Mouse (Mus musculus) neural tube, embryonic 11.5 days (tissue): ENCODE measurements around the gene Dmrta2. TPM values are rescaled to one million over a fixed set of nuclear protein-coding genes. Genes with fewer than 3 reads are reported as not detected.

Experiments
- ATAC-seq: fragments of 200-750 bp; cut with Nextera tagmentation; 2 replicates; pipeline ENCODE4 v1.8.0; 2017; ENCODE audit warnings: moderate number of reproducible peaks, mild to moderate bottlenecking, moderate TSS enrichment, moderate library complexity; ENCODE audit not compliant: insufficient read depth, low FRiP score, low TSS enrichment
- DNase-seq: peaks from one replicate; pipeline ENCODE4 v3.0.0-alpha.2; 2015; ENCODE audit warnings: low spot score
- H3K27ac ChIP-seq: fragments of 300-500 bp; sonication (generic); 2 replicates; pipeline ENCODE4 v1.5.1; 2014; ENCODE audit warnings: low read depth, mild to moderate bottlenecking, low read length
- H3K27me3 ChIP-seq: fragments of 300-500 bp; sonication (generic); 2 replicates; pipeline ENCODE4 v1.6.1; 2014; ENCODE audit warnings: mild to moderate bottlenecking, low read length, mixed read lengths; ENCODE audit not compliant: control insufficient read depth, insufficient read depth
- H3K36me3 ChIP-seq: fragments of 300-500 bp; sonication (generic); 2 replicates; pipeline ENCODE4 v1.6.1; 2014; ENCODE audit warnings: mild to moderate bottlenecking, low read length, moderate library complexity, mixed read lengths; ENCODE audit not compliant: control insufficient read depth, insufficient read depth
- H3K4me1 ChIP-seq: fragments of 300-500 bp; sonication (generic); 2 replicates; pipeline ENCODE4 v1.6.1; 2014; ENCODE audit warnings: low read length, mixed read lengths; ENCODE audit not compliant: control insufficient read depth, insufficient read depth
- H3K4me2 ChIP-seq: fragments of 300-500 bp; sonication (generic); 2 replicates; pipeline ENCODE4 v1.6.1; 2014; ENCODE audit warnings: low read depth, mild to moderate bottlenecking, moderate library complexity
- H3K4me3 ChIP-seq: fragments of 300-500 bp; sonication (generic); 2 replicates; pipeline ENCODE4 v1.5.1; 2014; ENCODE audit warnings: low read depth, low read length
- H3K9ac ChIP-seq: fragments of 300-500 bp; sonication (generic); 2 replicates; pipeline ENCODE4 v1.6.1; 2014; ENCODE audit warnings: mild to moderate bottlenecking, low read length
- H3K9me3 ChIP-seq: fragments of 300-500 bp; sonication (generic); 2 replicates; pipeline ENCODE4 v1.6.1; 2016; ENCODE audit warnings: low read length; ENCODE audit not compliant: control insufficient read depth
- WGBS: fragments of 180-500 bp; shearing (Covaris S2); extraction: QIAGEN DNeasy Blood & Tissue Kit; methylation state at CpG from one replicate; pipeline ENCODE4 v1.1.7; 2014; 5-methylcytosine and 5-hydroxymethylcytosine counted together
- polyA plus RNA-seq: library from polyadenylated mRNA; unstranded; fragments of >200 nt; fragmentation: Nextera tagmentation; extraction: Ambion mirVana; gene quantifications from 2 replicates; pipeline ENCODE4 v1.2.1, GENCODE M21; 2014

The Dmrta2 gene
- polyA plus RNA-seq, 1 experiment from 2014 or later, result 0.12 TPM

- Histone ChIP-seq H3K4me3 (no peak overlapping the region), H3K4me2 (no peak overlapping the region), H3K27ac (no peak overlapping the region), H3K36me3 (no peaks in the 10 kb centered on the region), H3K27me3 (peaks cover 82% of the 10 kb centered on the region), H3K4me1 (no peaks in the 10 kb centered on the region), H3K9me3 (no peaks in the 10 kb centered on the region), H3K9ac (no peak overlapping the region)
- ATAC-seq (no peak), DNase-seq (no peak)
- 6% methylated on average over 5 of the region's 5 CpGs for WGBS
These were observed 10.6 kb downstream of the Dmrta2 start for GRCm38 (mm10) chr4:109988411-109988810.

- H3K4me1 ChIP-seq, result no peaks in the 10 kb centered on the region
- H3K36me3 ChIP-seq, result no peaks in the 10 kb centered on the region
- no peak overlapping the region for H3K4me3 ChIP-seq
- H3K27ac ChIP-seq, result no peak overlapping the region
- no peak overlapping the region for H3K4me2 ChIP-seq
- 28% methylated on average over 6 of the region's 6 CpGs for WGBS
- H3K9me3 ChIP-seq, result no peaks in the 10 kb centered on the region
- ATAC-seq, result no peak
- no peak for DNase-seq
- H3K9ac ChIP-seq, result no peak overlapping the region
- peaks cover 74% of the 10 kb centered on the region for H3K27me3 ChIP-seq
These were observed 11.4 kb downstream of the Dmrta2 start for GRCm38 (mm10) chr4:109989213-109989612.

- Histone ChIP-seq H3K4me1 (no peaks in the 10 kb centered on the region), H3K27me3 (no peaks in the 10 kb centered on the region), H3K27ac (no peak overlapping the region), H3K36me3 (no peaks in the 10 kb centered on the region), H3K4me3 (no peak overlapping the region), H3K9ac (no peak overlapping the region), H3K4me2 (no peak overlapping the region), H3K9me3 (no peaks in the 10 kb centered on the region)
- ATAC-seq, result no peak
- WGBS, result 100% methylated on average over 1 of the region's 1 CpGs
- no peak for DNase-seq
These were observed 28.2 kb downstream of the Dmrta2 start for GRCm38 (mm10) chr4:110006044-110006443.

GRCm38 (mm10) chr4:110019145-110019544, 41.3 kb downstream of the Dmrta2 start:
- DNase-seq (no peak), ATAC-seq (no peak)
- Histone ChIP-seq H3K9me3 (no peaks in the 10 kb centered on the region), H3K9ac (no peak overlapping the region), H3K27ac (no peak overlapping the region), H3K4me2 (no peak overlapping the region), H3K4me3 (no peak overlapping the region), H3K4me1 (no peaks in the 10 kb centered on the region), H3K27me3 (no peaks in the 10 kb centered on the region), H3K36me3 (no peaks in the 10 kb centered on the region)
- WGBS, result 54% methylated on average over 9 of the region's 9 CpGs

GRCm38 (mm10) chr4:110020255-110020654, 42.4 kb downstream of the Dmrta2 start:
- WGBS, result 11% methylated on average over 12 of the region's 12 CpGs
- Histone ChIP-seq H3K9ac (no peak overlapping the region), H3K27ac (no peak overlapping the region), H3K4me3 (no peak overlapping the region), H3K4me1 (no peaks in the 10 kb centered on the region), H3K27me3 (no peaks in the 10 kb centered on the region), H3K9me3 (no peaks in the 10 kb centered on the region), H3K36me3 (no peaks in the 10 kb centered on the region), H3K4me2 (peak overlapping the region; percentile 13)
- ATAC-seq (peak; percentile 53; the same call in 1 of the 2 replicates), DNase-seq (peak; percentile 84)

- Histone ChIP-seq H3K36me3 (no peaks in the 10 kb centered on the region), H3K9me3 (no peaks in the 10 kb centered on the region), H3K9ac (no peak overlapping the region), H3K4me3 (no peak overlapping the region), H3K27ac (no peak overlapping the region), H3K4me1 (no peaks in the 10 kb centered on the region), H3K4me2 (peak overlapping the region; percentile 12; the same call in 1 of the 2 replicates), H3K27me3 (no peaks in the 10 kb centered on the region)
- ATAC-seq (peak; percentile 16; the same call in 1 of the 2 replicates), DNase-seq (peak; percentile 86)
- WGBS, result 16% methylated on average over 25 of the region's 25 CpGs
These were observed 44.2 kb downstream of the Dmrta2 start for GRCm38 (mm10) chr4:110021956-110022625.

- no peak overlapping the region for H3K9ac ChIP-seq
- H3K27me3 ChIP-seq, result no peaks in the 10 kb centered on the region
- no peaks in the 10 kb centered on the region for H3K4me1 ChIP-seq
- H3K36me3 ChIP-seq, result no peaks in the 10 kb centered on the region
- H3K4me3 ChIP-seq, result no peak overlapping the region
- peak; percentile 52 for DNase-seq
- WGBS, result 62% methylated on average over 6 of the region's 6 CpGs
- peak; percentile 66; the same call in 1 of the 2 replicates for ATAC-seq
- no peaks in the 10 kb centered on the region for H3K9me3 ChIP-seq
- no peak overlapping the region for H3K27ac ChIP-seq
- no peak overlapping the region for H3K4me2 ChIP-seq
These were observed 50.8 kb downstream of the Dmrta2 start for GRCm38 (mm10) chr4:110028461-110029188.

GRCm38 (mm10) chr4:110029446-110029845, 51.6 kb downstream of the Dmrta2 start:
- H3K27me3 ChIP-seq, result no peaks in the 10 kb centered on the region
- H3K4me1 ChIP-seq, result no peaks in the 10 kb centered on the region
- no peak overlapping the region for H3K4me3 ChIP-seq
- no peak overlapping the region for H3K27ac ChIP-seq
- ATAC-seq, result no peak
- 90% methylated on average over 1 of the region's 1 CpGs for WGBS
- H3K9me3 ChIP-seq, result no peaks in the 10 kb centered on the region
- H3K9ac ChIP-seq, result no peak overlapping the region
- no peak overlapping the region for H3K4me2 ChIP-seq
- DNase-seq, result no peak
- H3K36me3 ChIP-seq, result no peaks in the 10 kb centered on the region
